Mouse (Mus musculus) liver, adult 2 months (tissue): ENCODE measurements at regions not wholly inside any gene's neighbourhood (a gene's known extent, or its start where the extent isn't known, plus 50 kb on each side); places are given as distances from the start of the nearest gene placed in this dataset.
A peak's percentile ranks its signal among the peaks of the same experiment; 100 is the strongest.

Experiments
- DNase-seq: peaks from one replicate; pipeline ENCODE4 v3.0.0-alpha.2; 2011; ENCODE audit warnings: low read depth, low spot score; ENCODE audit errors: extremely low read depth
- H3K27ac ChIP-seq: fragments of 200-500 bp; replicated peaks from 2 replicates; pipeline ENCODE4 v1.5.1; 2012; ENCODE audit warnings: low read depth, mild to moderate bottlenecking, control low read depth, inconsistent platforms, low read length; ENCODE audit not compliant: insufficient read depth
- H3K27me3 ChIP-seq: fragments of 200-500 bp; 2 replicates; pipeline ENCODE4 v1.6.1; 2012; ENCODE audit warnings: mild to moderate bottlenecking, moderate library complexity, low read length, inconsistent platforms; ENCODE audit not compliant: control insufficient read depth, insufficient read depth
- H3K36me3 ChIP-seq: fragments of 200-500 bp; 2 replicates; pipeline ENCODE4 v1.6.1; 2012; ENCODE audit warnings: low read length, inconsistent platforms; ENCODE audit not compliant: control insufficient read depth, insufficient read depth
- H3K4me1 ChIP-seq: fragments of 200-500 bp; 2 replicates; pipeline ENCODE4 v1.6.1; 2011; ENCODE audit warnings: low read length; ENCODE audit not compliant: control insufficient read depth, insufficient read depth
- H3K4me3 ChIP-seq: fragments of 200-500 bp; 2 replicates; pipeline ENCODE4 v1.5.1; 2011; ENCODE audit warnings: low read depth, mild to moderate bottlenecking, control low read depth, low read length, moderate library complexity; ENCODE audit not compliant: insufficient read depth
- H3K79me2 ChIP-seq: fragments of 200-500 bp; 2 replicates; pipeline ENCODE4 v1.6.1; 2012; ENCODE audit warnings: inconsistent platforms, mild to moderate bottlenecking, low read length, moderate library complexity; ENCODE audit not compliant: control insufficient read depth, insufficient read depth
- H3K9ac ChIP-seq: fragments of 200-500 bp; 2 replicates; pipeline ENCODE4 v1.6.1; 2012; ENCODE audit warnings: low read depth, mild to moderate bottlenecking, control low read depth, inconsistent platforms, low read length
- CTCF ChIP-seq: fragments of 200-500 bp; IDR thresholded peaks from 2 replicates; pipeline ENCODE4 v1.5.1; 2011; ENCODE audit warnings: low read depth, low read length, control low read depth
- POLR2A ChIP-seq: fragments of 200-500 bp; IDR thresholded peaks from 2 replicates; pipeline ENCODE4 v1.6.1; 2011; ENCODE audit warnings: low read length, control low read depth; ENCODE audit not compliant: insufficient read depth; ENCODE audit errors: extremely low read depth
- WGBS: fragments of 180-500 bp; shearing (Covaris S2); methylation state at CpG from one replicate; pipeline ENCODE4 v1.1.7; 2018; 5-methylcytosine and 5-hydroxymethylcytosine counted together

DNA sequence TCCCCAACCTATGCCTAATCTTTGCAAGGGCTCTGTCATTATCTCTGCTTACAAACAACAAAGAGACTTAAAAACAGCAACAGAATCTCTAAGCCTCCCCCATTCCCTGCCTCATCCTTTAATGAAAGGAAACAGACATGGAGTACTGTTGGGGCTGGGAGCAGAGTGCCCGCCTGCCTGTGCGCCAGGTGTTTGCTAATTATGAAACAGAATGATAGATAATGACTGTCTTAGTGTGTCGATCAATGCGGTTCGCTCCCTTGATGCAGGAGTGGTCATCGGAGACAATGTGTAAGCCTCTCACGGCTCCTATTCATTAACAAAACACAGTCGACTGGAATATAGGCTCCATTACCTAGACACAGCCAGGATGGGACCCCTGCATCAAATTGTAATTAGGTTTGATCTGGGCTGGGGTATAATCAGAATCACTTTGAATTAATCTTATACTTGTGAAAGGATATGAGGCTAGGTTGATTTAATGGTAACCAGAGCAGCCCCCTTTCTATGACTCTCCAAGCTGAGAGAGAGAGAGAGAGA lies 77.3 kb upstream of the Hnrnpk start:
- Histone ChIP-seq H3K27ac (no peak overlapping the region), H3K27me3 (no peaks in the 10 kb centered on the region), H3K4me1 (no peaks in the 10 kb centered on the region), H3K4me3 (no peak overlapping the region), H3K9ac (no peak overlapping the region), H3K79me2 (no peaks in the 10 kb centered on the region), H3K36me3 (no peaks in the 10 kb centered on the region)
- WGBS, result 89% methylated on average over 8 of the region's 8 CpGs
- no peak for DNase-seq
- TF ChIP-seq CTCF (no peak), POLR2A (no peak)

DNA sequence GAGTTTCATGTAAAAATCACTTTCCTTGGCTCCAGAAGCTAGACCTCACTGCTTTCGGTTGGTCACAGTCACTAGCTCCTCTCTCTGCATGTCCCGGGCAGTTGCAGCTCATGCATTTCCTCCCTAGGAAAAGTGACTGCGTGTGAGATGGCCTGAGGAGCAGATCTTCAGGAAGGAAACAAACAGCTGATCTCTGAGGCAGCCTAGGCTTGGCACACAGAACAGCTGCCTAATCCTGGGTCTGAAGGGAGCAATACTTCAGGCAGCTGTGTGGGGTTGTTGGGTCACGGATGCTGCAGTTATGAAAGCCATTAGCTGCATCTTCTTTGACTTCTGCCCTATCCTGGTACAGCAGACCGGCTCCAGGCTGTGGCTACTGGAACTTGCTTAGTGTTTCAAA lies 75.3 kb upstream of the Hnrnpk start:
- H3K4me3 ChIP-seq, result no peak overlapping the region
- 68% methylated on average over 5 of the region's 5 CpGs for WGBS
- no peak overlapping the region for H3K9ac ChIP-seq
- TF ChIP-seq CTCF (no peak), POLR2A (no peak)
- no peaks in the 10 kb centered on the region for H3K27me3 ChIP-seq
- H3K36me3 ChIP-seq, result no peaks in the 10 kb centered on the region
- no peak overlapping the region for H3K27ac ChIP-seq
- no peaks in the 10 kb centered on the region for H3K79me2 ChIP-seq
- DNase-seq, result peak; percentile 26
- H3K4me1 ChIP-seq, result no peaks in the 10 kb centered on the region

DNA sequence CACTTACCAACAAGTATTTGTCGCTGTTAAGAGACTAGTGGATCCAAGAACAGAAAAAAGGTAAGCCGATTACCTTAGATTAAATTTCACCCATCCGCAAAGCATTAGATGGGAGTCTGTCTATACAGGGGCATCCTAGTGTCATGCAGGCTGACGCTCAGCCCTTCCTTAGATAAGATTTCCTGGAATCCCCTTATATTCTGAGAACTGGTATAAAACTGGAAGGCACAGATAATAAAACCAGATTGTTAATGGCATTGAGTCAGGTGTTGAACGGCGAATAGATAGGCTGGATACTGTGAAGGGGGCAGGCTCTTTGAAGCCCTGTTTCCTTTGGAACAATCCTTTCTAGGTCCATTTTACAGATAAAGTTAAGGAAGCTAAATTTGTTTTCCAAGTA lies 74.1 kb upstream of the Hnrnpk start:
- no peak overlapping the region for H3K9ac ChIP-seq
- no peaks in the 10 kb centered on the region for H3K36me3 ChIP-seq
- WGBS, result 87% methylated on average over 6 of the region's 6 CpGs
- H3K27ac ChIP-seq, result no peak overlapping the region
- no peak for DNase-seq
- H3K27me3 ChIP-seq, result no peaks in the 10 kb centered on the region
- H3K4me3 ChIP-seq, result no peak overlapping the region
- no peaks in the 10 kb centered on the region for H3K79me2 ChIP-seq
- no peak for TF ChIP-seq POLR2A
- TF ChIP-seq CTCF, result no peak
- no peaks in the 10 kb centered on the region for H3K4me1 ChIP-seq

DNA sequence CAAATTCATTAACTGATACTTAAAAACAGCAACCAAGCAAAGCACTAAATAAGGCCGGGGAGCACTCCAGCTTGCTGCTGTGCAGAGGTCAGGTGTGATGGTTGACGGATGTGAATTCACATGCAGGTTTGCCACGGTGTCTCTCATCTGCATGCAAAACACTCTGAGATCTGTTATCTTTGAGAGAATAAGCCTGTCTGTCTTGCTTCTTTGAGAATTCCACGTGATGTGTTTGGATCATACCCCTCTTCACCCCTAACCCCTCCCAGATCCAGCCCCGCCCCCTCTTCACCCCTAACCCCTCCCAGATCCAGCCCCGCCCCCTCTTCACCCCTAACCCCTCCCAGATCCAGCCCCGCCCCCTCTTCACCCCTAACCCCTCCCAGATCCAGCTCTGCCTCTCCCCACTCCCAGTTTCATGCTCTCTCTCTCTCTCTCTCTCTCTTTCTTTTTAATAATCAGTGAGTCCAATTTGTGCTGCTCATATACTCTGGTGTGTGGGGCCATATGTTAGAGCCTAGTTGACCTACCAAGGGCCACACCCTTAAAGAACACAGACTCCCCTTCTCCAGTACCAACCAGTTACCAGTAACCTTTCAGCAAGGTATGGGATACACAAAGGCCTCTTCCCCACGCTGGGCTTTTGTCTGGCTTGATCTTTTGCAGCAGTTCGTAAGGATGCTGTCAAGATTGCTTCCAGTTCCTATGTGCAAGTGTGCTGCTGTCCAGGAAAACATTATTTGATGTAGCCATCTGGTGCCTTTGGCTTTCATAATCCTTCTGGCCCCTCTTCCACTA lies 73.1 kb upstream of the Hnrnpk start:
- Histone ChIP-seq H3K4me1 (no peaks in the 10 kb centered on the region), H3K4me3 (no peak overlapping the region), H3K27ac (no peak overlapping the region), H3K36me3 (no peaks in the 10 kb centered on the region), H3K9ac (no peak overlapping the region), H3K27me3 (no peaks in the 10 kb centered on the region), H3K79me2 (no peaks in the 10 kb centered on the region)
- no peak for DNase-seq
- 56% methylated on average over 9 of the region's 9 CpGs for WGBS
- no peak for TF ChIP-seq POLR2A
- TF ChIP-seq CTCF, result no peak

DNA sequence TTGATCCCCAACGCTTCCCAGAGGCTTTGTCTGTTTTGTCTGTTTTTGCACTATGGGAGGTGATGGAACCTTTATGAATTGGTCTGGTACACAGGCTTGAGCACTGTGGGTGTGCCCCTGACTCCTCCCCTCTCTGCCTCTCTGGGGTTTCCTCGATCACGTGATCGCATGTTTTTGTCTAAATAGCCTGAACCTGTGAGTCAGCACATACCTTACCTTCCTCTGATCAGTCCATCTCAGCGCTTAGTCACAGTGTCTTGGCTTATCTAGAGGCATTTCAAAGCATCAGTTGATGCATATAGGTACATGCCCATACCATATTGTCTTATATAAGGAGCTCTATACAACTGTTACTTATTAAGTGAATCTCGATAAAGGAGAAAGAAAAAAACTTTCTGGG lies 72.4 kb upstream of the Hnrnpk start:
- Histone ChIP-seq H3K4me1 (no peaks in the 10 kb centered on the region), H3K9ac (no peak overlapping the region), H3K27ac (no peak overlapping the region), H3K36me3 (no peaks in the 10 kb centered on the region), H3K79me2 (no peaks in the 10 kb centered on the region), H3K27me3 (0 out of 2 replicates have a peak, but pooled peaks cover 2% of the 10 kb centered on the region), H3K4me3 (no peak overlapping the region)
- 67% methylated on average over 6 of the region's 6 CpGs for WGBS
- DNase-seq, result no peak
- TF ChIP-seq CTCF, result no peak
- no peak for TF ChIP-seq POLR2A

DNA sequence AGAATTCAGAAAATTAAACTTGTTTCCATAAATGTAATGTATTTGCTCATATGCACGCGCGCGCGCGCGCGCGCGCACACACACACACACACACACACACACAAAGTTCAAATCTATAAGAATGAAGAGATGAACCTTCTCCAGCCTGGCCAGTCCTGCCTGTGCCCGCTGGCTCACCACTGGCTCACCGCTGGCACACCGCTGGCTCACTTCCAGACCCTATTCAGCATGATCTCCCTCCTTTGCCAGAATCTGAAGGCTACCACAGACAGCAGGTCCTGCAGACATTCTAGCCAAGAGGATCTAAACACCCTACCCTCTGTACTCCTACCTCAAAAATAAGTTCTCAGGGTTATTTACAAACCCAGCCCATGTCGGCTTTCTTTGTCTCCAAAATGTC lies 69.3 kb upstream of the Hnrnpk start:
- H3K27me3 ChIP-seq, result 0 out of 2 replicates have a peak, but pooled peaks cover 2% of the 10 kb centered on the region

More for the DNA sequence above, 69.3 kb upstream of the Hnrnpk start:
- Histone ChIP-seq H3K9ac (no peak overlapping the region), H3K36me3 (no peaks in the 10 kb centered on the region), H3K4me3 (no peak overlapping the region), H3K4me1 (no peaks in the 10 kb centered on the region), H3K79me2 (no peaks in the 10 kb centered on the region), H3K27ac (no peak overlapping the region)
- TF ChIP-seq POLR2A, result no peak
- no peak for TF ChIP-seq CTCF
- no peak for DNase-seq
- 87% methylated on average over 14 of the region's 14 CpGs for WGBS
